Mouse (Mus musculus): ENCODE measurements around the gene Wnt2. TPM values are rescaled to one million over a fixed set of nuclear protein-coding genes. Genes with fewer than 3 reads are reported as not detected.

Wnt2 gene
- polyA plus RNA-seq, 1 experiment from 2014 or later = 2.1 TPM

DNA sequence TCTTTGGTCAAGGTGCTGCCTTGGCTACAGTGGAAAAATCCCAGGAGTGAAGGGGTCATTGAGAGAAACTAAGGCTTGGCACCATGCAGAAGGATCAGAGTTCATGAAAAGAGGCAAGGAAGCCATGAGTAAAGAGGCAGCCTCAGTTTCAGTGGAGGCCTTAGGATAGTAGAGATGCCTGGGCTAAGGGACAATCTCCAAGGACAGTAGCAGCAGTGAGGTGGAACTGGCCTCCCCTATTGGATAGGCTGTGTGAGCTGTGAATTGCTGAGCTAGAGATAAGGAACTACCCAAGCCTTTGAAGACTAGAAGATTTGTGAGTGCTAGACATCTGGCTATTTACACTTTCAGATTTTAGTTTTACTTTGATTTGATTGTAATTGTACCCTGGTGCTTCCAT, 59.0 kb downstream of the Wnt2 start:
- TF ChIP-seq CTCF (IDR thresholded peaks at IDR 0.05; ENCODE audit: low read depth) (no peak), EP300 (IDR thresholded peaks at IDR 0.05; ENCODE audit: low read depth) (no peak)
- ATAC-seq (no peak), DNase-seq (no peak)
- Histone ChIP-seq H3K4me3 (ENCODE audit: low read depth, low read length) (no peak overlapping the region), H3K9me3 (ENCODE audit: low read length) (no peaks in the 10 kb centered on the region), H3K36me3 (replicated peaks; ENCODE audit: insufficient read depth, low read length) (no peaks in the 10 kb centered on the region), H3K4me1 (ENCODE audit: insufficient read depth) (no peaks in the 10 kb centered on the region), H3K27me3 (ENCODE audit: insufficient read depth, low read length) (no peaks in the 10 kb centered on the region), H3K27ac (ENCODE audit: low read depth) (no peak overlapping the region), H3K4me2 (ENCODE audit: low read depth, low read length) (no peak overlapping the region), H3K9ac (replicated peaks) (no peak overlapping the region)

- no peaks in the 10 kb centered on the region for H3K4me1 ChIP-seq (ENCODE audit: insufficient read depth)
- no peaks in the 10 kb centered on the region for H3K27me3 ChIP-seq (ENCODE audit: insufficient read depth, low read length)
- no peak overlapping the region for H3K9ac ChIP-seq (replicated peaks)
- ATAC-seq (no peak), DNase-seq (no peak)
- H3K27ac ChIP-seq (ENCODE audit: low read depth) = no peak overlapping the region
- no peak overlapping the region for H3K4me2 ChIP-seq (ENCODE audit: low read depth, low read length)
- 33% methylated on average over 1 of the region's 1 CpGs for WGBS (ENCODE audit: insufficient replicate concordance)
- H3K36me3 ChIP-seq (replicated peaks; ENCODE audit: insufficient read depth, low read length) = no peaks in the 10 kb centered on the region
- H3K4me3 ChIP-seq (ENCODE audit: low read depth, low read length) = no peak overlapping the region
- TF ChIP-seq CTCF (IDR thresholded peaks at IDR 0.05; ENCODE audit: low read depth) = no peak
- TF ChIP-seq EP300 (IDR thresholded peaks at IDR 0.05; ENCODE audit: low read depth) = no peak
- H3K9me3 ChIP-seq (ENCODE audit: low read length) = no peaks in the 10 kb centered on the region
Observed at GRCm38 (mm10) chr6:17969815-17970214, 60.6 kb downstream of the Wnt2 start.

- 87% methylated on average over 1 of the region's 1 CpGs for WGBS (ENCODE audit: insufficient replicate concordance)
- no peak for TF ChIP-seq CTCF (IDR thresholded peaks at IDR 0.05; ENCODE audit: low read depth)
- TF ChIP-seq EP300 (IDR thresholded peaks at IDR 0.05; ENCODE audit: low read depth) = no peak
- no peaks in the 10 kb centered on the region for H3K36me3 ChIP-seq (replicated peaks; ENCODE audit: insufficient read depth, low read length)
- no peaks in the 10 kb centered on the region for H3K4me1 ChIP-seq (ENCODE audit: insufficient read depth)
- H3K9ac ChIP-seq (replicated peaks) = no peak overlapping the region
- ATAC-seq (no peak), DNase-seq (no peak)
- no peak overlapping the region for H3K27ac ChIP-seq (ENCODE audit: low read depth)
- no peaks in the 10 kb centered on the region for H3K27me3 ChIP-seq (ENCODE audit: insufficient read depth, low read length)
- no peak overlapping the region for H3K4me3 ChIP-seq (ENCODE audit: low read depth, low read length)
- no peak overlapping the region for H3K4me2 ChIP-seq (ENCODE audit: low read depth, low read length)
- H3K9me3 ChIP-seq (ENCODE audit: low read length) = no peaks in the 10 kb centered on the region
Observed at GRCm38 (mm10) chr6:17968467-17969144, 61.8 kb downstream of the Wnt2 start.

DNA sequence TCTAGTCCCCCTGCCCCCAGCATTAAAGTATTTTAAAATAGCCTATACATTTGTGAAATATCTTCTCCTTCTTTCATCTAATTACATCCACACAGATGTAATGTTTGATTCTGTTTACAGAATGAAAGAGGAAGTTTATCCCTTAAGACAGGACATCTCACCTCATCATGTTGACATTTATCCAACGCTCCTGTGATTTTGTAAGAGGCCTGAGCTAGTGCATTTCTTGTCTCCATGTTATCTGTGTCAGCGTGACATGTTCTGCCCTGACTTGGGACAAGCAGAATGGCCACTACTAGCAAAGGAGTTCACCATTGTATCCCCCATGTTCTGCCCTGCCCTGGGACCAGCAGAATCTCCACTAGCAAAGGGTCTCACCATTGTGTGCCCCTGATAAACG, 66.9 kb downstream of the Wnt2 start:
- Histone ChIP-seq H3K27ac (ENCODE audit: low read depth) (no peak overlapping the region), H3K9ac (replicated peaks) (no peak overlapping the region), H3K9me3 (ENCODE audit: low read length) (no peaks in the 10 kb centered on the region), H3K27me3 (ENCODE audit: insufficient read depth, low read length) (no peaks in the 10 kb centered on the region), H3K4me3 (ENCODE audit: low read depth, low read length) (no peak overlapping the region), H3K4me1 (ENCODE audit: insufficient read depth) (no peaks in the 10 kb centered on the region), H3K36me3 (replicated peaks; ENCODE audit: insufficient read depth, low read length) (no peaks in the 10 kb centered on the region), H3K4me2 (ENCODE audit: low read depth, low read length) (no peak overlapping the region)
- DNase-seq (no peak), ATAC-seq (no peak)
- TF ChIP-seq EP300 (IDR thresholded peaks at IDR 0.05; ENCODE audit: low read depth) = no peak
- TF ChIP-seq CTCF (IDR thresholded peaks at IDR 0.05; ENCODE audit: low read depth) = no peak
- WGBS (ENCODE audit: insufficient replicate concordance) = 63% methylated on average over 3 of the region's 3 CpGs

GRCm38 (mm10) chr6:17951779-17952178, 78.6 kb downstream of the Wnt2 start:
- WGBS (ENCODE audit: insufficient replicate concordance) = 78% methylated on average over 8 of the region's 8 CpGs
- no peak overlapping the region for H3K4me3 ChIP-seq (ENCODE audit: low read depth, low read length)
- H3K4me1 ChIP-seq (ENCODE audit: insufficient read depth) = no peaks in the 10 kb centered on the region
- H3K9me3 ChIP-seq (ENCODE audit: low read length) = no peaks in the 10 kb centered on the region
- TF ChIP-seq CTCF (IDR thresholded peaks at IDR 0.05; ENCODE audit: low read depth) (no peak), EP300 (IDR thresholded peaks at IDR 0.05; ENCODE audit: low read depth) (no peak)
- ATAC-seq (no peak), DNase-seq (no peak)
- H3K4me2 ChIP-seq (ENCODE audit: low read depth, low read length) = no peak overlapping the region
- H3K9ac ChIP-seq (replicated peaks) = no peak overlapping the region
- no peaks in the 10 kb centered on the region for H3K27me3 ChIP-seq (ENCODE audit: insufficient read depth, low read length)
- H3K36me3 ChIP-seq (replicated peaks; ENCODE audit: insufficient read depth, low read length) = no peaks in the 10 kb centered on the region
- no peak overlapping the region for H3K27ac ChIP-seq (ENCODE audit: low read depth)

DNA sequence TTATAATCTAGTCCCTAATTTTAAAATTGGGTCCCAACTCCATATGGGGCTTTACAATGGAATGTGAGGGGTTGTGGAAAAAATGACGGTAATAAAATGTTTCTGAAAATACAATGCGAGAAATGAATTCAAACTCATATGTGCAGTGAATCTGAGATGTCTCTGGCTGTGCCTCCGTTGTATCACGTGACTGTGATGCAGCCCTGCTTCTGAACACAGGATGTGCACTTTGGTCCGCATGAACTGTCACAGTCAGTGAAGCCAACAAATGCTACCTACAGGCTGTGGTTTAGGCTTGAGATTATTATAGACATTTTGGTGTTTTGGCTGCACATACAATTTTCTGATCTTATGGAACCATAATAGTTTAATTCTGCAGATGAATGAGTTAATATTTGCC, 81.3 kb downstream of the Wnt2 start:
- WGBS (ENCODE audit: insufficient replicate concordance) = 72% methylated on average over 5 of the region's 5 CpGs

More for the DNA sequence above, 81.3 kb downstream of the Wnt2 start:
- no peak overlapping the region for H3K9ac ChIP-seq (replicated peaks)
- H3K36me3 ChIP-seq (replicated peaks; ENCODE audit: insufficient read depth, low read length) = no peaks in the 10 kb centered on the region
- no peak overlapping the region for H3K4me3 ChIP-seq (ENCODE audit: low read depth, low read length)
- no peaks in the 10 kb centered on the region for H3K4me1 ChIP-seq (ENCODE audit: insufficient read depth)
- no peak overlapping the region for H3K27ac ChIP-seq (ENCODE audit: low read depth)
- TF ChIP-seq EP300 (IDR thresholded peaks at IDR 0.05; ENCODE audit: low read depth) = no peak
- no peak for TF ChIP-seq CTCF (IDR thresholded peaks at IDR 0.05; ENCODE audit: low read depth)
- H3K9me3 ChIP-seq (ENCODE audit: low read length) = no peaks in the 10 kb centered on the region
- no peak for DNase-seq
- H3K27me3 ChIP-seq (ENCODE audit: insufficient read depth, low read length) = no peaks in the 10 kb centered on the region
- no peak overlapping the region for H3K4me2 ChIP-seq (ENCODE audit: low read depth, low read length)
- no peak for ATAC-seq
